Comparison of ENCODE assay signal across 14 mouse cellular contexts in the genomic region with DNA sequence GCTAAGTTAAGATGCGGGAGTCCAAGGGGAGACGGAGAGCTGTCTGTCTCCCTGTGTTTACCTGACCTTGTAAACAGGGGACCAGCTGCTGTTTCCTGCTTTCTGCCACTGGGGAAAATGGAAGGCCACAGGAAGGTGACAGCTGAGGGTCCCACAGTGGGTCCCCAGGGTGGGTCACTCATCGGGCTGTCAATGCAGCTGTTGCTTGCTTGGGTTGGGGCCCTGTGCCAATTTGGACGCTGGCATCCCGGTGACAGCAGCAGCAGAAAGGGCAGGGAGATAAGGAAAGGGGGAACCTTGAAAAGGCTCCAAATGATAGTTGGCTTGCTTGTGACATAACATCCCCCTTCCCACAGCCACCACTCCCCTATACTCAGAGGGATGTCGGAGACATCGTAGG.
DNase-seq lines count a peak whose midpoint lies in the region; ATAC-seq lines count a peak whose summit lies in the region.
"Had no signal": no experiment of that assay in that cellular context is flagged by ENCODE, and none has a peak within 500 bp of the region (broad histone marks: within the 10 kb centered on the region; RNA-seq: fewer than 3 reads in every experiment).

No protein-coding gene starts in this region.

- intact Hi-C loops in heart, postnatal 36 days (cut with DNase I) = loop anchor here (5.0 to 10.0 kb wide), 2 partner anchors 130 to 197 kb away; no protein-coding TSS in a partner anchor

- no peak overlapping the region for H3K4me3 ChIP-seq in heart, embryonic 16.5 days (ENCODE audit: low read length)
- no peak overlapping the region for H3K4me3 ChIP-seq in midbrain, embryonic 10.5 days
- no peak overlapping the region for H3K4me3 ChIP-seq in midbrain, embryonic 11.5 days (ENCODE audit: low read depth, low read length)
- H3K4me3 ChIP-seq: heart, embryonic 13.5 days had no signal

- DNase-seq in heart, postnatal 36 days = no peak
- DNase-seq in midbrain, embryonic 10.5 days (ENCODE audit: low spot score) = no peak
- DNase-seq in midbrain, embryonic 11.5 days (ENCODE audit: low spot score, missing footprints) = no peak
- DNase-seq in adrenal gland, adult 18-20 months (ENCODE audit: low spot score in 2 of 2) = peak; percentile 44 to 57
- DNase-seq in adrenal gland, postnatal 25 days = peak; percentile 73
- DNase-seq in natural killer cell, adult 2 months (ENCODE audit: low spot score in 2 of 2) = no peak
- DNase-seq: cerebellum, postnatal 14 days; thymus, postnatal 25 days had no signal

- H3K27me3 ChIP-seq in heart, embryonic 16.5 days (ENCODE audit: control insufficient read depth, insufficient read depth, low read length) = no peaks in the 10 kb centered on the region
- peaks cover 16% of the 10 kb centered on the region for H3K27me3 ChIP-seq in midbrain, embryonic 10.5 days (ENCODE audit: low read depth, poor library complexity, severe bottlenecking)
- H3K27me3 ChIP-seq in midbrain, embryonic 11.5 days (ENCODE audit: control insufficient read depth, insufficient read depth, low read length) = no peaks in the 10 kb centered on the region
- H3K27me3 ChIP-seq: heart, embryonic 13.5 days; Patski had no signal

- H3K27ac ChIP-seq in heart, embryonic 16.5 days (ENCODE audit: low read length) = 0 out of 2 replicates have a peak overlapping the region, but pooled peaks have one; percentile 25
- peak overlapping the region; percentile 55 for H3K27ac ChIP-seq in midbrain, embryonic 10.5 days (replicated peaks)
- no peak overlapping the region for H3K27ac ChIP-seq in midbrain, embryonic 11.5 days (ENCODE audit: low read depth, low read length)
- H3K27ac ChIP-seq: heart, embryonic 13.5 days; kidney, postnatal 0 days; macrophage had no signal

- H3K9me3 ChIP-seq in heart, embryonic 16.5 days (replicated peaks; ENCODE audit: control insufficient read depth, low read length) = no peaks in the 10 kb centered on the region
- H3K9me3 ChIP-seq in midbrain, embryonic 10.5 days (replicated peaks) = no peaks in the 10 kb centered on the region
- H3K9me3 ChIP-seq in midbrain, embryonic 11.5 days (ENCODE audit: control insufficient read depth, low read length) = no peaks in the 10 kb centered on the region

- WGBS in heart, embryonic 16.5 days = 25% methylated on average over 7 of the region's 7 CpGs
- 82% methylated on average over 7 of the region's 7 CpGs for WGBS in midbrain, embryonic 10.5 days
- WGBS in midbrain, embryonic 11.5 days = 80% methylated on average over 7 of the region's 7 CpGs

- peak overlapping the region; percentile 44; the same call in 1 of the 2 replicates for H3K4me2 ChIP-seq in heart, embryonic 16.5 days (ENCODE audit: low read depth, low read length)
- no peak overlapping the region for H3K4me2 ChIP-seq in midbrain, embryonic 11.5 days
- H3K4me2 ChIP-seq: heart, embryonic 13.5 days had no signal

- no peak for ATAC-seq in heart, embryonic 16.5 days (replicated peaks; ENCODE audit: extremely low read depth, insufficient read depth, low FRiP score)
- ATAC-seq in midbrain, embryonic 11.5 days (ENCODE audit: low FRiP score) = no peak
- ATAC-seq in megakaryocyte-erythroid progenitor cell, adult 5-6 weeks (replicated peaks; ENCODE audit: low FRiP score, low TSS enrichment, poor library complexity, severe bottlenecking) = no peak
- ATAC-seq: Patski had no signal

- H3K36me3 ChIP-seq in heart, embryonic 16.5 days (ENCODE audit: control insufficient read depth, insufficient read depth) = no peaks in the 10 kb centered on the region
- no peaks in the 10 kb centered on the region for H3K36me3 ChIP-seq in midbrain, embryonic 10.5 days
- no peaks in the 10 kb centered on the region for H3K36me3 ChIP-seq in midbrain, embryonic 11.5 days (ENCODE audit: control insufficient read depth, insufficient read depth, low read length)
- H3K36me3 ChIP-seq: heart, embryonic 13.5 days had no signal

- H3K4me1 ChIP-seq in heart, embryonic 16.5 days (ENCODE audit: control insufficient read depth, insufficient read depth, low read length) = peaks cover 52% of the 10 kb centered on the region
- H3K4me1 ChIP-seq in midbrain, embryonic 10.5 days = peaks cover 56% of the 10 kb centered on the region
- H3K4me1 ChIP-seq in midbrain, embryonic 11.5 days (ENCODE audit: control insufficient read depth, insufficient read depth, low read length) = peaks cover 27% of the 10 kb centered on the region

- peak overlapping the region; percentile 38; the same call in 1 of the 2 replicates for H3K9ac ChIP-seq in heart, embryonic 16.5 days (ENCODE audit: low read length)
- no peak overlapping the region; the same call in 1 of the 2 replicates for H3K9ac ChIP-seq in midbrain, embryonic 11.5 days (ENCODE audit: low read length)
- H3K9ac ChIP-seq: heart, embryonic 13.5 days had no signal

Comparison
In these comparisons a context has a peak if more than half of its experiments do, and no peak if none do; other contexts are left out.
1. DNase-seq: peak in adrenal gland, adult 18-20 months (2 of 2) and adrenal gland, postnatal 25 days (single experiment); none in heart, postnatal 36 days (0 of 2), midbrain, embryonic 10.5 days (single experiment), midbrain, embryonic 11.5 days (single experiment) and natural killer cell, adult 2 months (0 of 2).